Mouse (Mus musculus) olfactory bulb, adult 2 months (tissue): Measurements from ENCODE around the gene Gmcl1.

Source experiments
- CTCF ChIP-seq: fragments of 200-500 bp; IDR thresholded peaks from 2 replicates; pipeline ENCODE4 v1.5.1; 2012; ENCODE audit warnings: low read depth, mild to moderate bottlenecking, low read length, moderate library complexity; ENCODE audit not compliant: insufficient read depth
- POLR2A ChIP-seq: fragments of 200-500 bp; IDR thresholded peaks from 2 replicates; pipeline ENCODE4 v1.6.1; 2012; ENCODE audit warnings: mild to moderate bottlenecking, low read depth, low read length, moderate library complexity; ENCODE audit not compliant: insufficient read depth

DNA sequence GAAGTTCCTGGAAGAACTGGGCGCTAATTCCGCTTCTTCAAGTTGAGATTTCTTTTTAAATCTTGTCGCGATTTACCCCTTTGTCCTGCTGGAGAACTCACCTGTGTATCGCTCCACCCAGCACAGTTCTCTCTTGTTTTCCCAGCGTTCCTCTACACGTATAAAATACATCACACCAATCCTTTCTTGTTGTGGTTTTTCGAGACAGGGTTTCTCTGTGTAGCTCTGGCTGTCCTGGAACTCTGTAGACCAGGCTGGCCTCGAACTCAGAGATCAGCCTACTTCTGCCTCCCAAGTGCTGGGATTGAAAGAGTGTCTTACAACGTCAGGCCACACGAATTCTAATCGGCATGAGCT lies 48.5 kb downstream of the Gmcl1 start:
- TF ChIP-seq CTCF (no peak), POLR2A (no peak; the same call in 1 of the 2 replicates)
